Comparison of ENCODE assay signal across 12 mouse cellular contexts in the genomic region with DNA sequence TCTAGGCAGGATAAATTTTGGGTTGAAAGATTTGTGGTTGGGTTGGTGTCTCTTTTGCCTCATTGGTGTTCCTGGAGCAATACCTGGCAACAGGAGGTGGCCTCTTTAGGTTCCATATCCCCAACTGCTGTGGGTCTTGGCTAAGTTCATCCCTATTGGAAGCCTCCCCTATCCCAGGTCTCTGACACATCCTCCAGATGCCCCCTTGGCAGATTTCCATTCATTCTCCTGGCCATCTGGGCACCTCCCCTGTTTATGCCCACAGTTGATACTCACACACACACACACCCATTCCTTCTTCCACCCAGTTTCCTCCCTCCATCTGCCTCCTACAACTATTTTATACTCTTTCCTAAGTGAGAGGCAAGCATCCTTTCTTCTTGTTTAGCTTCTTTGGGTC.
"Had no signal": no experiment of that assay in that cellular context is flagged by ENCODE, and none has a peak within 500 bp of the region (broad histone marks: within the 10 kb centered on the region; RNA-seq: fewer than 3 reads in every experiment).

No protein-coding gene starts in this region.

- DNase-seq: retina, postnatal 1 day; right cerebral cortex, adult 18-20 months; right cerebral cortex, postnatal 14 days; right cerebral cortex, postnatal 25 days; right cerebral cortex, postnatal 4 days; spleen, adult 18-20 months; thymus, adult 18-20 months; thymus, adult 2 months; thymus, postnatal 14 days; thymus, postnatal 25 days; thymus, postnatal 36 days; thymus, postnatal 4 days had no signal
